Mouse (Mus musculus): ENCODE measurements at regions not wholly inside any gene's neighbourhood (a gene's known extent, or its start where the extent isn't known, plus 50 kb on each side); places are given as distances from the start of the nearest gene placed in this dataset.

- no peak for DNase-seq (ENCODE audit: low spot score)
Measured at GRCm38 (mm10) chr8:49273109-49273508, 429.4 kb upstream of the Tenm3 start.

DNA sequence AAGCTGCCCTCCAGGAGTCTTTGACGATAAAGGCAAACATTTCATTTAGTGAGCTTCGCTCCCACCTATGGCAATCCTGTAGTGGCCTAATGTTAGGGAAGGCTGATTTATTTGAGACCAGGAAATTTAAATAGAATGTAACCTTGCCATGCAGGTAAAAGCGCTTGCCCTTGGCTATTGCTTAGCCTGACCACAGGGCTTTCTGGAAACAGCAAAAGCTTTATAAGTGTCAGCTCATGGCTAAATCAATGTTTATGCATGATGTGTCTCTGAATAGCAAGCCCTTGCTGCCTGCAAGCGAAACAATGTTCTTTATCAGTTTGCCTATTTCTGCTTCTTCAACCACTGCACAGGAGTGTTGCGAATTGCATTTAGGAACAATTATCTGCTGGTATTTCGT, 419.7 kb upstream of the Tenm3 start:
- Histone ChIP-seq H3K9me3 (no peaks in the 10 kb centered on the region), H3K4me3 (no peak overlapping the region), H3K36me3 (no peaks in the 10 kb centered on the region), H3K27ac (peak overlapping the region; percentile 50; the same call in 1 of the 2 replicates), H3K4me1 (replicated peaks) (peaks cover 49% of the 10 kb centered on the region), H3K27me3 (ENCODE audit: insufficient read depth, poor library complexity, severe bottlenecking) (no peaks in the 10 kb centered on the region)
- DNase-seq (ENCODE audit: low spot score) = no peak
- WGBS = 45% methylated on average over 6 of the region's 6 CpGs

More at GRCm38 (mm10) chr8:49273109-49273508, 429.4 kb upstream of the Tenm3 start:
- H3K4me1 ChIP-seq (replicated peaks) = no peaks in the 10 kb centered on the region; the same call in 1 of the 2 replicates
- WGBS = 95% methylated on average over 1 of the region's 1 CpGs
- H3K36me3 ChIP-seq = no peaks in the 10 kb centered on the region
- H3K9me3 ChIP-seq = no peaks in the 10 kb centered on the region
- no peaks in the 10 kb centered on the region for H3K27me3 ChIP-seq (ENCODE audit: insufficient read depth, poor library complexity, severe bottlenecking)
- H3K4me3 ChIP-seq = no peak overlapping the region
- H3K27ac ChIP-seq = no peak overlapping the region

- Histone ChIP-seq H3K4me3 (no peak overlapping the region), H3K36me3 (no peaks in the 10 kb centered on the region), H3K9me3 (no peaks in the 10 kb centered on the region), H3K27ac (peak overlapping the region; percentile 50; the same call in 1 of the 2 replicates), H3K4me1 (replicated peaks) (peaks cover 49% of the 10 kb centered on the region), H3K27me3 (ENCODE audit: insufficient read depth, poor library complexity, severe bottlenecking) (no peaks in the 10 kb centered on the region)
- WGBS = 30% methylated on average over 3 of the region's 3 CpGs
- no peak for DNase-seq (ENCODE audit: low spot score)
Measured at GRCm38 (mm10) chr8:49262797-49263196, 419.0 kb upstream of the Tenm3 start.

- no peaks in the 10 kb centered on the region for H3K27me3 ChIP-seq (ENCODE audit: insufficient read depth, poor library complexity, severe bottlenecking)
- no peaks in the 10 kb centered on the region for H3K36me3 ChIP-seq
- WGBS = 91% methylated on average over 2 of the region's 2 CpGs
- H3K9me3 ChIP-seq = no peaks in the 10 kb centered on the region
- H3K4me1 ChIP-seq (replicated peaks) = peaks cover 13% of the 10 kb centered on the region
- no peak overlapping the region for H3K27ac ChIP-seq
- no peak overlapping the region for H3K4me3 ChIP-seq
- DNase-seq (ENCODE audit: low spot score) = no peak
Measured at GRCm38 (mm10) chr8:49255954-49256353, 412.2 kb upstream of the Tenm3 start.

DNA sequence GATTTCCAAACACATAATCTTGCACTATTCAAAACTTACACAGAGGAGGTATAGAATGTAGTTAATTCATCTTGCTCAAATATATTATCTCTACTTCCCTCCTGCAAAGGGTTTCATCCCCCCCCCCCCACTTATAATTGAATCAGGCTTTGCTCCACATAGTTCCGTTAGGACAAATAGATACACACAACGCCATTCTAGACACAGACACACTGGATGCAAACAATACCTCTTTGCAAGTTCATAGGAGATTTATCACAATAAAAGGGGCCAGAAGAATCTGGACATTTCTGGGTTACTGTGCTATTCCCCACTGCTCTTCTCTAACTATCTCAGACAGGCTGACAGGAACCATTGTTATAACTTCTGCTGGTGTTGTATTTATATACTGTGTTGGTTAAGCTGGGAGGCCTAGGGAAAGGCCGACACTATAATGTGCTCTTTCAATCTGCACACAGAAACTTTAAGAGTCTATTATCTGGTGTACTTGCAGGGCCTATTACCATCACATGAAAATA, 410.6 kb upstream of the Tenm3 start:
- WGBS = 50% methylated on average over 3 of the region's 3 CpGs
- Histone ChIP-seq H3K9me3 (no peaks in the 10 kb centered on the region), H3K27me3 (ENCODE audit: insufficient read depth, poor library complexity, severe bottlenecking) (no peaks in the 10 kb centered on the region), H3K27ac (no peak overlapping the region), H3K36me3 (no peaks in the 10 kb centered on the region), H3K4me3 (no peak overlapping the region), H3K4me1 (replicated peaks) (peaks cover 5% of the 10 kb centered on the region; the same call in 1 of the 2 replicates)
- DNase-seq (ENCODE audit: low spot score) = no peak

DNA sequence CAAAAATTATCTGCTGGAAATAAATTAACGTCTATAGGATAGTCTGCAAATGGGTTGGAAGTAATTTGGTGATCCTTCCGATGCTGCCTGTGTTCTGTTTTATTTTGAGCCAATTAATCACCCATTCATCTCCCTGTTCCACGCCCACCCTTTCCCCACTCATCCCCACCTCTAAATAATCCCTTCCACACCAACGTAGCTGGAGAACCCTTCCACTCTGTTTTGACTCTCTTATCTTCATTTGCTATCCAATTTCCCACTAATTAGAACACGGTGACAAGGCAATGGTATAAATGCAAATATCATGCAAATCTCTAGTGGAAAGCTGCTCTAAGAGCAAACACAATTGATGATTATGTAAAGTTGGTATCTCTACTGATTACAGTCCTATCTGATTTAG, 399.3 kb upstream of the Tenm3 start:
- Histone ChIP-seq H3K4me3 (no peak overlapping the region), H3K36me3 (no peaks in the 10 kb centered on the region), H3K9me3 (no peaks in the 10 kb centered on the region), H3K4me1 (replicated peaks) (peaks cover 7% of the 10 kb centered on the region; the same call in 1 of the 2 replicates), H3K27me3 (ENCODE audit: insufficient read depth, poor library complexity, severe bottlenecking) (no peaks in the 10 kb centered on the region), H3K27ac (no peak overlapping the region)
- WGBS = 57% methylated on average over 5 of the region's 5 CpGs
- DNase-seq (ENCODE audit: low spot score) = no peak

- Histone ChIP-seq H3K4me1 (replicated peaks) (peaks cover 12% of the 10 kb centered on the region), H3K36me3 (no peaks in the 10 kb centered on the region), H3K27ac (peak overlapping the region; percentile 75), H3K27me3 (ENCODE audit: insufficient read depth, poor library complexity, severe bottlenecking) (no peaks in the 10 kb centered on the region), H3K4me3 (no peak overlapping the region), H3K9me3 (no peaks in the 10 kb centered on the region)
- DNase-seq (ENCODE audit: low spot score) = no peak
- WGBS = 58% methylated on average over 4 of the region's 4 CpGs
Measured at GRCm38 (mm10) chr8:49236822-49237071, 393.0 kb upstream of the Tenm3 start.

GRCm38 (mm10) chr8:49236021-49236821, 392.5 kb upstream of the Tenm3 start:
- DNase-seq (ENCODE audit: low spot score) = no peak
- 63% methylated on average over 7 of the region's 7 CpGs for WGBS
- H3K27ac ChIP-seq = peak overlapping the region; percentile 75

DNA sequence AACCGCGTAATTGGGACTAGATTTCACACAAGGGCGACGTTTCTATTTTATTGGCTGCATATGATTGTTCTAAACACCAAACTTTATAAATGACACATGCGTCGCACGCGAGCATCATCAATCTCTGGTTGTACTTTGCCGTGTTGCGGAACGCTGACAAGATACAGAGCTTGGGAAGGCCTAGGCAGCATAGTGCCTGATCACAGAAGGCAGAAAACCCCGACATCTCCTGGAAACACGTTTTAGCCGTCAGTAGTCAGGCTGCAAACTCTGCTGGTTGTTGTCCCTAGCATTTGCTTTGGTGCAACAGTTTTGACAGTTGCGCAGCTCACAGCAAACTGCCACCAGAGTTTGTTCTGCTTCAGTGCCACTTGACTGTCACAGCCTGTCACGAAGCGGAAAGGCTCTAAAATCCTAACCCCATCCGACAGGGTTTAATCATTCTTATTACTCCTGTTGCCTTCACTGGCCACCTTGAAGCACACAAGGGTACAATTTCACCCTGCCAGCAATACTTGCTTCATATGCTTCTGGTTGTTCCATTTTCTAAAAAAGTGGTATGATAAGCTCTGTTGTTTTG, 380.2 kb upstream of the Tenm3 start:
- WGBS = 73% methylated on average over 18 of the region's 18 CpGs
- Histone ChIP-seq H3K27me3 (ENCODE audit: insufficient read depth, poor library complexity, severe bottlenecking) (no peaks in the 10 kb centered on the region), H3K4me1 (replicated peaks) (peaks cover 5% of the 10 kb centered on the region; the same call in 1 of the 2 replicates), H3K36me3 (no peaks in the 10 kb centered on the region), H3K27ac (no peak overlapping the region), H3K4me3 (no peak overlapping the region), H3K9me3 (no peaks in the 10 kb centered on the region)
- no peak for DNase-seq (ENCODE audit: low spot score)

More at GRCm38 (mm10) chr8:49236021-49236821, 392.5 kb upstream of the Tenm3 start:
- no peak overlapping the region for H3K4me3 ChIP-seq
- peaks cover 12% of the 10 kb centered on the region for H3K4me1 ChIP-seq (replicated peaks)
- no peaks in the 10 kb centered on the region for H3K27me3 ChIP-seq (ENCODE audit: insufficient read depth, poor library complexity, severe bottlenecking)
- no peaks in the 10 kb centered on the region for H3K36me3 ChIP-seq
- no peaks in the 10 kb centered on the region for H3K9me3 ChIP-seq

- no peaks in the 10 kb centered on the region for H3K36me3 ChIP-seq
- 74% methylated on average over 4 of the region's 4 CpGs for WGBS
- no peak for DNase-seq (ENCODE audit: low spot score)
- no peaks in the 10 kb centered on the region for H3K9me3 ChIP-seq
- H3K4me1 ChIP-seq (replicated peaks) = peaks cover 6% of the 10 kb centered on the region; the same call in 1 of the 2 replicates
- H3K27ac ChIP-seq = peak overlapping the region; percentile 50; the same call in 1 of the 2 replicates
- H3K4me3 ChIP-seq = no peak overlapping the region
- H3K27me3 ChIP-seq (ENCODE audit: insufficient read depth, poor library complexity, severe bottlenecking) = no peaks in the 10 kb centered on the region
Measured at GRCm38 (mm10) chr8:49195333-49195640, 351.5 kb upstream of the Tenm3 start.

GRCm38 (mm10) chr8:49194592-49195332, 351.0 kb upstream of the Tenm3 start:
- H3K9me3 ChIP-seq = no peaks in the 10 kb centered on the region
- H3K27me3 ChIP-seq (ENCODE audit: insufficient read depth, poor library complexity, severe bottlenecking) = no peaks in the 10 kb centered on the region
- no peaks in the 10 kb centered on the region for H3K36me3 ChIP-seq
- H3K4me1 ChIP-seq (replicated peaks) = peaks cover 6% of the 10 kb centered on the region; the same call in 1 of the 2 replicates
- peak overlapping the region; percentile 50; the same call in 1 of the 2 replicates for H3K27ac ChIP-seq
- peak; percentile 23 for DNase-seq (ENCODE audit: low spot score)
- WGBS = 47% methylated on average over 11 of the region's 11 CpGs
- H3K4me3 ChIP-seq = no peak overlapping the region

- no peak for DNase-seq (ENCODE audit: low spot score)
- 89% methylated on average over 3 of the region's 3 CpGs for whole genome bisulfite sequencing
- Histone ChIP-seq H3K27ac (no peak overlapping the region), H3K4me3 (no peak overlapping the region), H3K36me3 (no peaks in the 10 kb centered on the region), H3K27me3 (ENCODE audit: insufficient read depth, poor library complexity, severe bottlenecking) (no peaks in the 10 kb centered on the region), H3K4me1 (replicated peaks) (no peaks in the 10 kb centered on the region), H3K9me3 (no peaks in the 10 kb centered on the region)
Measured at GRCm38 (mm10) chr8:49186853-49187252, 343.1 kb upstream of the Tenm3 start.

GRCm38 (mm10) chr8:49175386-49175785, 331.6 kb upstream of the Tenm3 start:
- Histone ChIP-seq H3K27me3 (ENCODE audit: insufficient read depth, poor library complexity, severe bottlenecking) (no peaks in the 10 kb centered on the region), H3K9me3 (no peaks in the 10 kb centered on the region), H3K36me3 (no peaks in the 10 kb centered on the region), H3K4me1 (replicated peaks) (no peaks in the 10 kb centered on the region), H3K27ac (no peak overlapping the region), H3K4me3 (no peak overlapping the region)
- 87% methylated on average over 4 of the region's 4 CpGs for WGBS
- no peak for DNase-seq (ENCODE audit: low spot score)

All from hindbrain, embryonic 10.5 days (tissue).